Mouse (Mus musculus): ENCODE measurements around the gene Hoxc10. TPM values are rescaled to one million over a fixed set of nuclear protein-coding genes. Genes with fewer than 3 reads are reported as not detected.
A peak's percentile ranks its signal among the peaks of the same experiment; 100 is the strongest.

The Hoxc10 gene
- polyA plus RNA-seq, 1 experiment from 2014 or later = not detected

DNA sequence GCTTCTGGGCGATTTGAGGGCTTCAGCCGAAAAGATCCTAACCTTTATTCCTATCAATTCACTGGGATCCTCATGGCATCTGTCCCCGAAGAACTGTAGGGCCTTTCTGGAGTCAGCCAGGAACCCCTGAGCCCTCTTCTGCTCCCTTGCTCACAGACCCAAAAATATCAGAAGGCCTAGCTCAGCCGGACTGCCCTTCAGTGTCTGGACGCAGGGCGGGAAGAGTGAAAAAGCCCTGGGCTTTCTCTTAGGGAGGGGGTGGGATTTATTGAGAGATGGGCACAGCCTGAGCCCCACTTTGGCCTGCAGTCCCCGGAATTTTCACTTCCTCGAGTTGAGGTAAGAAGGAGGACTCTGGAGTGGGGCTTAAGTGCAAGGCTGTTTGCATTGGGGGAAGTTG is 3.3 kb upstream of the Hoxc10 start:
- peaks cover 94% of the 10 kb centered on the region for H3K27me3 ChIP-seq (ENCODE audit: control insufficient read depth, insufficient read depth, low read length)
- no peak overlapping the region for H3K27ac ChIP-seq (ENCODE audit: low read depth, low read length)
- H3K36me3 ChIP-seq (ENCODE audit: control insufficient read depth, insufficient read depth, low read length) = no peaks in the 10 kb centered on the region
- H3K9me3 ChIP-seq (ENCODE audit: control insufficient read depth, low read length) = no peaks in the 10 kb centered on the region
- no peaks in the 10 kb centered on the region for H3K4me1 ChIP-seq (replicated peaks; ENCODE audit: control insufficient read depth, insufficient read depth, low read length)
- ATAC-seq (replicated peaks; ENCODE audit: low FRiP score) = no peak
- no peak overlapping the region for H3K4me3 ChIP-seq (ENCODE audit: low read depth, low read length)
- DNase-seq (ENCODE audit: low spot score) = no peak
- H3K9ac ChIP-seq (ENCODE audit: low read length) = no peak overlapping the region
- H3K4me2 ChIP-seq (ENCODE audit: low read depth, low read length, severe bottlenecking) = no peak overlapping the region
- 2% methylated on average over 8 of the region's 8 CpGs for WGBS

DNA sequence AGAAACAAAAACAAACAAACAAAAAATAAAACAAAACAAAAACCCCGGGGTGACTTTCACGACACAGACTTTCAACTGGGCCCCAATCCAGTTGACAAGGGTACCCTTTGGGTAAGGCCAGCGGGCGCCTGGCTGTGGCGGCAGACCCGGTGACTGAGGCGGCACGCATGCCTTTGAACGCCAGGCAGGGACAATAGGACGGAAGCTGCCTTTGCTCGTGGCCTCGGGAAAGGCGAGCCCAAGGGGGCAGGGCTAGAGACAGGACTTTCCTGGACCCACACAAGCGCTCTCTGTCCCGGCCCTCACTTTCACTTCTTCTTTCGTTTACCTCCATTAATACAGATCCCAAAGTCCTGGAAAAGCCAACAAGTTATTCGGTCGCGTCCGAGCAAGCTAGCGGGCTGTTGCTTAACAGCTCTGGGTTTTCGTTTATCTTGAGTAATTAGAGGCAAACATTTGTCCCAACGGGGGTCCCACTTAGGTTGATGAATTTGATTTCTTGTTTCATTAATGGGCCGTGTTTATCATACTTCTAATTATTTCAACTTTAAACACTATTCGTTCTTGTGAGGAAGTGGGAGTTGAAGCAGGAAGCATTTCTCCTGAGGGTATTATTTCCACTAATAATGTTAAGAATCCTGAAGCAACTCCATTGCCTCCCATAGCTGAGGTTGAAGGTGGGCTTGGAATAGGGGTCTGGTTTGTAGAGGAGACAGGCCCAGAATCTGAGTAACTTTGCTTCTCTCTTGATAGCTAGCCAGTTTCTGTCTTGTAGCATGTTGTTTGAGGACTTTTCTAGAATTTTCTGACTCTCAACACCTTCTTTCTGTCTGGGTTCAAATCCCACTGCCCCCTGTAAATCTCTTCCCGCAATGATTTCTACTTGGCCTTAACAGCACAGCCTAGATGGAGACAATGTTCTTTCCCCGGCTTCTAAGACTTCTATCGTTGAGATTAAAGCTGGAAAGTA is 2.6 kb upstream of the Hoxc10 start:
- H3K9me3 ChIP-seq (ENCODE audit: control insufficient read depth, low read length) = no peaks in the 10 kb centered on the region
- no peak for ATAC-seq (replicated peaks; ENCODE audit: low FRiP score)
- H3K36me3 ChIP-seq (ENCODE audit: control insufficient read depth, insufficient read depth, low read length) = no peaks in the 10 kb centered on the region
- no peak overlapping the region for H3K4me2 ChIP-seq (ENCODE audit: low read depth, low read length, severe bottlenecking)
- DNase-seq (ENCODE audit: low spot score) = no peak
- H3K9ac ChIP-seq (ENCODE audit: low read length) = no peak overlapping the region
- no peaks in the 10 kb centered on the region for H3K4me1 ChIP-seq (replicated peaks; ENCODE audit: control insufficient read depth, insufficient read depth, low read length)
- no peak overlapping the region for H3K4me3 ChIP-seq (ENCODE audit: low read depth, low read length)
- H3K27me3 ChIP-seq (ENCODE audit: control insufficient read depth, insufficient read depth, low read length) = peaks cover 94% of the 10 kb centered on the region
- WGBS = 2% methylated on average over 28 of the region's 28 CpGs
- H3K27ac ChIP-seq (ENCODE audit: low read depth, low read length) = no peak overlapping the region

DNA sequence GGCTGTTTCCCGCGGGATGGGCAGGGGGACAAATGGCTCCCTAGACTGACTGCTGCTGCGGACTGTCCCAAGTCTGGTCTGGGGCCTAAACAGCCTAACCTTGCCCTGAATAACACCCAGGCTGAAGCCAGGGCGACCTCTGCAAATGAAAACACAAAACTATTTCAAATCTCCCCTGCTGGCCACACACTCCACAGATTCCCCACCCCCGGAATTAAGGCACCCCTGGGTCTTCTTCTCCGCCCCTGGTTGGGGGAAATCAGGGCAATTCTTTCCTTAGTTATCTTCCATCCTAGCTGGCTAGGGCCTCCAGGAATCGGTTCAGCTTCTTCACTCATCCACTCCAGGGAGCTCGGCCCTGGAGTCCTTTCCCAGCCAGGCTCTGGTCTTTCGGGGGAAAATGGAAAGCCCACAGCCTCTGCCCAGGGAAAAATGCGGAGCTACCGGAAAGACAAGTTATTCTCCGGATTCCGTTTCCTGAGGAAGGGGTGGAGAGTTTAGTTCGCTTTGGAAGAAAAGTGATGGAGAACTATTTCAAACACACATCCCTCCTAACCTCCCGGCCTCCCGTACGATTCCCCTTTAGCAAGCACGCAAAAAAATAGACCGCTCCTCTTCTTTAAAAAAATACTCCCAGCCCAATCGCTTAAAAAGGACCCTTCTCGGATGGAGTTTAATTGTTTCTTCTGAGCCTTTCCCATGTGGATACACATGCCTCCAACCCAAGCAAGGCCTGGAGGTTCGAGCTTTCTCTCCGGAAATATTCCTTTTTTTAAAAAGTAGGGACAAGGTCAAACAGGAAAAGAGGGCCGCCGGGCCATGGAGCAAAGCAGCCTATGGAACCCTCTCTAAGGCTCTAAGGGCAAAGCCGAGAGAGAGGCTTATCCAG is 1.3 kb upstream of the Hoxc10 start:
- no peaks in the 10 kb centered on the region for H3K9me3 ChIP-seq (ENCODE audit: control insufficient read depth, low read length)
- peaks cover 96% of the 10 kb centered on the region for H3K27me3 ChIP-seq (ENCODE audit: control insufficient read depth, insufficient read depth, low read length)
- no peak overlapping the region for H3K4me3 ChIP-seq (ENCODE audit: low read depth, low read length)
- no peak overlapping the region for H3K4me2 ChIP-seq (ENCODE audit: low read depth, low read length, severe bottlenecking)
- DNase-seq (ENCODE audit: low spot score) = no peak
- H3K36me3 ChIP-seq (ENCODE audit: control insufficient read depth, insufficient read depth, low read length) = no peaks in the 10 kb centered on the region
- H3K27ac ChIP-seq (ENCODE audit: low read depth, low read length) = no peak overlapping the region
- 2% methylated on average over 26 of the region's 26 CpGs for WGBS
- no peak overlapping the region for H3K9ac ChIP-seq (ENCODE audit: low read length)
- H3K4me1 ChIP-seq (replicated peaks; ENCODE audit: control insufficient read depth, insufficient read depth, low read length) = no peaks in the 10 kb centered on the region
- no peak for ATAC-seq (replicated peaks; ENCODE audit: low FRiP score)

DNA sequence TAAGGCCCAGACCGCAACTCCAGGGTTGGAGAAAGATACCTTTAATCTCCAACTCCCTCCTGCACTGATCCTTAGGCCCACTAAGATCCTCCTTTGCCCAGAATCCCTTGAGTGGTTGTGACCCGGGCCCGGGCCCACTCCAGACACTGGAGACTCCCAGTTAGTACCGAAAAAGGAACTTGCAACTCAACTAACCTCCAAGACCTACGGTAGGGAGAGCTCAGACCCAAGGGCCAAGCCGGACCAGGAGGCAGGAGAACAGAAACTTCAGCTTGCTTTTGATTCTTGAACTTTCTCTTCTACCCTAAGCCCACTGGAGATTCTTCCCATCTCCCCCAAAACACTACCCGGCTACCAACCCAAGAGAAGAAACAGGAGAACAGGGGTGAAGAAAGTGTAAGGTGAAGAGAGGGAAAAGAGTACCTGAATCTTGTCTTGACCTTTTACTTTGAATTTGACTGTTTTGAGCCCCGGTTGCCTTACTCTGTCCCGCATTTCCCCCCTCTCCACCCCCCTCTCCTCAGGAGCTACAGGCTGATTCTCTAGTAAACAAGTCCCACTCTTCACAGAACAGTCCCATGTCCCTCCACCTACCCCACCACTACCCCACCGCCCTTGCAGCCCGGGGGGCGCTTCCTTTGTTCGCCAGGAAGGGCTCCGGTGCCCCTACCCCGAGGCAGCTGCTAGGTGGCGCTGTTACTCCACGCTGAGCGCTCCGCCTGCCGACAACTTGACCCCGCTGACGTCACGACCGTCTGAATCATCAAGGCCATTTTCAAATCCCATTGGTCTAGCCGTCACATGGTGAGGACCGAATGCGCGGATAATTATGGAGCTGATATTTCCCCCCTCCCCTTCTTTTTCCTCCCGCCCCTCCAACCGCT is 462 bp upstream of the Hoxc10 start:
- H3K27me3 ChIP-seq (ENCODE audit: control insufficient read depth, insufficient read depth, low read length) = peaks cover 96% of the 10 kb centered on the region
- no peak overlapping the region for H3K4me2 ChIP-seq (ENCODE audit: low read depth, low read length, severe bottlenecking)
- no peaks in the 10 kb centered on the region for H3K9me3 ChIP-seq (ENCODE audit: control insufficient read depth, low read length)
- no peak overlapping the region for H3K4me3 ChIP-seq (ENCODE audit: low read depth, low read length)
- no peak overlapping the region for H3K27ac ChIP-seq (ENCODE audit: low read depth, low read length)
- no peaks in the 10 kb centered on the region for H3K36me3 ChIP-seq (ENCODE audit: control insufficient read depth, insufficient read depth, low read length)
- DNase-seq (ENCODE audit: low spot score) = peak; percentile 90
- H3K4me1 ChIP-seq (replicated peaks; ENCODE audit: control insufficient read depth, insufficient read depth, low read length) = no peaks in the 10 kb centered on the region
- WGBS = 3% methylated on average over 29 of the region's 30 CpGs
- no peak overlapping the region for H3K9ac ChIP-seq (ENCODE audit: low read length)
- peak; percentile 71 for ATAC-seq (replicated peaks; ENCODE audit: low FRiP score)

DNA sequence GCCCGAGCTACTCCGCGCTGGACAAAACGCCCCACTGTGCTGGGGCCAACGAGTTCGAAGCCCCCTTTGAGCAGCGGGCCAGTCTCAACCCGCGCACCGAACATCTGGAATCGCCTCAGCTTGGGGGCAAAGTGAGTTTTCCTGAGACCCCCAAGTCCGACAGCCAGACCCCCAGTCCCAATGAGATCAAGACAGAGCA is 615 bp downstream of the Hoxc10 start, which contains the start of gene Hoxc5:
TSS of gene Hoxc5 (plus strand) at position 132 of the 199 bp plus-strand sequence.
- Histone ChIP-seq H3K9ac (ENCODE audit: low read length) (no peak within 1 kb of the TSS), H3K27ac (ENCODE audit: low read depth, low read length) (no peak within 1 kb of the TSS), H3K4me1 (replicated peaks; ENCODE audit: control insufficient read depth, insufficient read depth, low read length) (no peaks in the 10 kb centered on the region), H3K36me3 (ENCODE audit: control insufficient read depth, insufficient read depth, low read length) (no peaks in the 10 kb centered on the region), H3K27me3 (ENCODE audit: control insufficient read depth, insufficient read depth, low read length) (peaks cover 98% of the 10 kb centered on the region), H3K4me2 (ENCODE audit: low read depth, low read length, severe bottlenecking) (no peak within 1 kb of the TSS), H3K4me3 (ENCODE audit: low read depth, low read length) (no peak within 1 kb of the TSS), H3K9me3 (ENCODE audit: control insufficient read depth, low read length) (no peaks in the 10 kb centered on the region)
- DNase-seq (ENCODE audit: low spot score) (no peak), ATAC-seq (replicated peaks; ENCODE audit: low FRiP score) (no peak)
- WGBS = 4% methylated on average over 12 of the region's 12 CpGs

DNA sequence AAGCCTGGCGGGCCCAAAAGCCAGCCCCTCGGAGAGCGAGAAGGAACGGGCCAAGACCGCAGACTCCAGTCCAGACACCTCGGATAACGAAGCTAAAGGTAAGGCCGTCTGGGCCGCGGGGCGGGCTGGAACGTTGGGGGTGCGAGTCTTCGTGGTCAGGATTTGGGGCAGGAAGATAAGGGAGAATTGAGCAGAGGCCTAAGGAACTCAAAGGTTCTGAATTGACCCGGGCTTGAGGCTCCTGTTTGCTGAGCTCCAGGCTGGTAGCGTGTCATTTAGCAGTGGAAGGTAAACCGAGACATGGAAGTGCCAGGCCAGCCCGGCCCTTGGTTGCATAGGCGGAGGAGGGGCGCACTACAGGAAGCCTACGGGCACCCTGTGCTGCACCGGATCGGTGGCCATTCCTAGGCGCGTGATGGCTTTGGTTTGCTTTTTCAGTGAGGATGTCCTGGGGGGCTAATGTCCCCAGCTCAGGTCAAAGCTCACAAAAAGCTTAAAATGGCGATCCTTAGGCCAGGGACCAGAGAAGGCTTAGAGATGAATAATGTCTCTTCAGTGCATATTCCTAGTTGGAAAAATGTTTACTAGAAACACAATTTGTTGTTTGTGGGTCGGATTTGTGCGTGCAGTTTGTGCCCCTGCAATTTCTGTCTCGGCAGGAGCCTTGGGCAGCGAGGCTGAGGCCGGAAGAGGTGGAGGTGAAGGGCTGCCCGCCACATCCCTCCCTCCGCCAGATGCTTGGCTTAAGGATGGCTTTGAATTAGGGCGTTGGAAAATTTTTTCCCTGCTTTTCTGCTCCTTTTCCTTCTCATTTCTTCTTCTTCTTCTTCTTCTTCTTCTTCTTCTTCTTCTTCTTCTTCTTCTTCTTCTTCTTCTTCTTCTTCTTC is 1.2 kb downstream of the Hoxc10 start:
- ATAC-seq (replicated peaks; ENCODE audit: low FRiP score) = no peak
- no peak overlapping the region for H3K4me3 ChIP-seq (ENCODE audit: low read depth, low read length)
- no peaks in the 10 kb centered on the region for H3K4me1 ChIP-seq (replicated peaks; ENCODE audit: control insufficient read depth, insufficient read depth, low read length)
- no peak overlapping the region for H3K9ac ChIP-seq (ENCODE audit: low read length)
- H3K36me3 ChIP-seq (ENCODE audit: control insufficient read depth, insufficient read depth, low read length) = no peaks in the 10 kb centered on the region
- 2% methylated on average over 34 of the region's 34 CpGs for WGBS
- no peak overlapping the region for H3K27ac ChIP-seq (ENCODE audit: low read depth, low read length)
- H3K4me2 ChIP-seq (ENCODE audit: low read depth, low read length, severe bottlenecking) = no peak overlapping the region
- peaks cover 98% of the 10 kb centered on the region for H3K27me3 ChIP-seq (ENCODE audit: control insufficient read depth, insufficient read depth, low read length)
- H3K9me3 ChIP-seq (ENCODE audit: control insufficient read depth, low read length) = no peaks in the 10 kb centered on the region
- DNase-seq (ENCODE audit: low spot score) = no peak

DNA sequence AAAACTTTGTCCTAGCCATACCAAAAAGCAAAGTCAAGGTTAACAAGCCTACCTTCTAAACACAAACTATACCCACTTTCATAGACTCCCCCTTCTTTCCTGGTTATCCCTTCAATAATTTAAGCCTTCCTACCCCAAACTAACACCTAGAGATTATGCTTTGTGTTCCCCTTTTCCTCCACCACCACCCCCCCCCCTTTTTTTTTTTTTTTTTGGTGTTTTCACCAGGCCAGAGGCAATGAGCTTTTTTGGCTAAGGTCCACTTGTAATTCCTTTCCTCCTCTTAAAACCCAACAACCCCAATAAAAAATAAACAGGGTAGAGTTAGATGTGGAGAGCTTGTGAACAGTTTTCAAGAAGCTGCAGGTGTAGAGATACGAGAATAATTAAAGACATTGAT is 2.7 kb downstream of the Hoxc10 start:
- ATAC-seq (replicated peaks; ENCODE audit: low FRiP score) = no peak
- no peak for DNase-seq (ENCODE audit: low spot score)
- no peak overlapping the region for H3K4me3 ChIP-seq (ENCODE audit: low read depth, low read length)
- peaks cover 99% of the 10 kb centered on the region for H3K27me3 ChIP-seq (ENCODE audit: control insufficient read depth, insufficient read depth, low read length)
- no peaks in the 10 kb centered on the region for H3K4me1 ChIP-seq (replicated peaks; ENCODE audit: control insufficient read depth, insufficient read depth, low read length)
- no peak overlapping the region for H3K27ac ChIP-seq (ENCODE audit: low read depth, low read length)
- no peak overlapping the region for H3K4me2 ChIP-seq (ENCODE audit: low read depth, low read length, severe bottlenecking)
- no peaks in the 10 kb centered on the region for H3K9me3 ChIP-seq (ENCODE audit: control insufficient read depth, low read length)
- no peak overlapping the region for H3K9ac ChIP-seq (ENCODE audit: low read length)
- WGBS = 29% methylated on average over 1 of the region's 1 CpGs
- no peaks in the 10 kb centered on the region for H3K36me3 ChIP-seq (ENCODE audit: control insufficient read depth, insufficient read depth, low read length)
